Mouse (Mus musculus) fat pad, adult 2 months (tissue): ENCODE results near the gene 1700029J07Rik.

Experiments
- DNase-seq: peaks from one replicate; pipeline ENCODE4 v3.0.0-alpha.2; 2011; ENCODE audit warnings: low read depth, low spot score; ENCODE audit errors: extremely low read depth

1700029J07Rik gene

GRCm38 (mm10) chr8:45975126-45975836 is at the start of gene 1700029J07Rik, which contains the start of gene Ufsp2:
1700029J07Rik (minus strand) TSS chr8:45975252.
Ufsp2 (plus strand) TSS chr8:45975528.
- DNase-seq = peak; percentile 87

- no peak for DNase-seq
Measured at GRCm38 (mm10) chr8:46024392-46024791, 49.3 kb upstream of the 1700029J07Rik start.

GRCm38 (mm10) chr8:46022758-46023157 is 47.7 kb upstream of the 1700029J07Rik start:
- DNase-seq = no peak

GRCm38 (mm10) chr8:46022203-46022602 is 47.2 kb upstream of the 1700029J07Rik start:
- DNase-seq = no peak

GRCm38 (mm10) chr8:46010746-46011680 is 36.0 kb upstream of the 1700029J07Rik start:
- no peak for DNase-seq

- DNase-seq = no peak
Measured at GRCm38 (mm10) chr8:46010306-46010705, 35.3 kb upstream of the 1700029J07Rik start.

GRCm38 (mm10) chr8:46007050-46007672 is 32.1 kb upstream of the 1700029J07Rik start:
- no peak for DNase-seq

GRCm38 (mm10) chr8:46005596-46005995 is 30.5 kb upstream of the 1700029J07Rik start, which contains the start of gene Ankrd37:
Ankrd37 (minus strand) TSS chr8:46005707.
- DNase-seq = no peak

GRCm38 (mm10) chr8:45999784-46000705 is 25.0 kb upstream of the 1700029J07Rik start:
- DNase-seq = peak; percentile 52

- no peak for DNase-seq
Measured at GRCm38 (mm10) chr8:45999138-45999783, 24.2 kb upstream of the 1700029J07Rik start, which contains the start of gene Lrp2bp. Lrp2bp (plus strand) TSS chr8:45999303.

- DNase-seq = no peak
Measured at GRCm38 (mm10) chr8:45998228-45998627, 23.2 kb upstream of the 1700029J07Rik start.

- DNase-seq = no peak
Measured at GRCm38 (mm10) chr8:45995576-45995975, 20.5 kb upstream of the 1700029J07Rik start.

GRCm38 (mm10) chr8:45994111-45994510 is 19.1 kb upstream of the 1700029J07Rik start:
- DNase-seq = no peak

- DNase-seq = no peak
Measured at GRCm38 (mm10) chr8:45990631-45991310, 15.7 kb upstream of the 1700029J07Rik start.

- no peak for DNase-seq
Measured at GRCm38 (mm10) chr8:45988189-45988588, 13.1 kb upstream of the 1700029J07Rik start.

- DNase-seq = no peak
Measured at GRCm38 (mm10) chr8:45986665-45987064, 11.6 kb upstream of the 1700029J07Rik start.

- no peak for DNase-seq
Measured at GRCm38 (mm10) chr8:45975837-45976468, 901 bp upstream of the 1700029J07Rik start.

- no peak for DNase-seq
Measured at GRCm38 (mm10) chr8:45973988-45974505, 1.0 kb downstream of the 1700029J07Rik start.
